Mouse (Mus musculus): ENCODE results near the gene Ankrd12.

Gene Ankrd12

DNA sequence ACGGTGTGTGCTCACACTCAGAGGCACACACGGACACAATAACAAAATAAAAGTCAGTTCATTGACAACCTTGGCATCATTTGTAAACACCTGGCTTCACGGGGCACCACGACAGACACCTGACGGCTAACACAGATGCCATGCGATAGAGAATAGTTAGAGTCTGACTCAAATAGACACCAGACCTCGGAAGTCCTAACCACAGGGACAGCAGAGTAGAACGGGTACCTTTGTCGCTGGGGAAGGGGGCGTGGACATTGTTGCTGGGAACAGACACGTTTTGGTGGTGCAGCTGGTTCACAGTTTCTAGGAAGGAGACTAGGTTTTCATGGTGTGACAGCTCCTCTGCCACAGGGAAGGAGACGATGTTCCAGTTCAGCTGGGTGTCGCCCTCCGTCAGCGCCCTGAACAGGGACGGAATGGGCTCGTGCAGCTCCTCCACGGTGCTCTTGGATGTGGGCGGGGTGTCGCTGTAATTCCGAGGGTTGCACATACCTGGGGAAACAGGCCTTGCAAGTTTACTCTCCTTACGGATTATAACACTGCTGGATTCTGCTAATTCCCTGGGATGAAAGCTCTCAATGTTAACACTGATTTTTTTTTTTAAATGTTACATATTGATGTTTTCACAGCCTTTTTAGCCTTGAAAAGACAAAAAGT is 147.4 kb downstream of the Ankrd12 start:
- no peak for DNase-seq

DNA sequence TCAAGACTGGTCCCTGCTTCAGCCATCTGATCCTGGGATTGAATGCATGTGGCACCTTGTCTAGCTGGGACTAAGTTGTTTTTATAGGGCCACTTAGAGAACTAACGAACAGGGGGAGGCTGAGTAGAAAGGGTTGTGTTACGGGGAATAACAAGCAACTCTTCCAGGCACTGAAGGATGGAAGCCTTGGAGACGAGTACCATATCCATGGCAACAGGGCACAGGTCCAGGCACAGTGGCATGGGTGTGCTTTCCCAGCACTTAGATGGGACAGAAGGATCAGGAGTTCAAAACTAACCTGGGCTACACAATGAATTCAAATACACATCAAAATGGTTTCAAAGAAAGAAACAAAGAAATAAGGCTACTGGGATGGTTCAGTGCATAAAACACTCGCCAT is 149.8 kb downstream of the Ankrd12 start:
- DNase-seq, result peak in 1 of 2 experiments; percentile 41

DNA sequence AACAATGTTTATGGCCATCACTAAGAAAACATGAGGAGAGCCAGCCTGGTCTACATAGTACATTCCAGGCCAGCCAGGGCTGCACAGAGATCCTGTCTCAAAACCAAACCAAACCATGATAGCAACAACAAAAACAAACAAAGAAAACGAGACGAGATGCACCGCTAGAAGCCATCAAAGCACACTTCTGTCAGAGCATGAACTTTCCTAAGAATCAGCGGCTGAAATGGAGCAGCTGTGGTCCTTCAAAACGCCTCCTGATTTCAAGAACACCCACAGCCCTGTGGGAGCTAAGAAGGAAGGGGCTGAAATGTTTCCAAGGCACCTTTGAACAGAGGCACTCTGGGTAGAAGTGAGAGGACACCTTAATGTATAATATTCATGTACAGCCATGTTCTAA is 152.7 kb downstream of the Ankrd12 start:
- no peak for DNase-seq

- DNase-seq, result no peak
Observed at GRCm38 (mm10) chr17:65921975-65922374, 154.9 kb downstream of the Ankrd12 start.

DNA sequence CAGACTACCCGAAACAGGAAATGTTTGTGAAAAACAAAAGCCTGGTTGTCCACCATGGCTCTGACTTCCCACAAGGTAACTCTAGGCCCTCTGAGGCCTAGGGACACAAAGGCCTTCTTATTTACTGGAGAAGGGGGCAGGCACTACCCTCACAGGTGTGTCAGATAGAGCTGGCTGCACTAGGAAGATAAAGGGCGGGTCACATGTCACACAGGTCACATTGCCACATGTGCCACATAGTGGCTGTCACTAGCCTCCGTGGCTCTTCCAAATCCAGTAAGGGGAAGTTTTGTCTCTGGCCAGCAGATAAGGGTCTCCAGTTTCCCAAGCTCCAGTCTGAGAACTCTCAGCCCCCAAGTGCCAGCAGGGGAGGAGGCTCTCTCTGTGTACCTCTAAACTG is 157.7 kb downstream of the Ankrd12 start:
- DNase-seq, result no peak

DNA sequence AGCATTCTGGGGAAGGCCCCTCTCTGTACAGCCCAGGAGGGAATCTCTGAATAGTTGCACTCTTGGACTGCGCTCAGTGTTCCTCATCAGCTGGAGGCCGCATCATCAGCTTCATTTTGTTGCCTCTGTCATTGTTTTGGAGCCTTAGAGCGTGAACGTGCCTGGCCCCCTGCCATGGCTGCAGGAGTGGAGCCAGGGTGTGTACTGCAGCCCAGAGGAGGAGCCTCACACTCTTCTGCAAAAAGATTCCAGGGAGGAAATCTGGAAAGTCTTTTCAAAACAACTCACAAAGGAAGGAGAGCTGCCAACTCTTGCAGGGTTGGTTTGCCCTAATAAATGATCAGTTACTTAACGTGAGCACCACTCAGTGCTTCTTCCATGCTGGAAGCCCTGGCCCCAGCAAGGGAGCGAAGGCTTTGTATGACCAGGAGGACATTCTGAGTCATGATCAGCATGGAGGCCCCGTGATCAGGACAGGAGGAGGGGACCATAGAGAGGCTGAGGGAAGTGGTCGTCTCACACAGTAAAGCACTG is 160.7 kb downstream of the Ankrd12 start:
- peak; percentile 61 to 77 for DNase-seq
